Mouse (Mus musculus) kidney, postnatal 0 days (tissue): ENCODE data around the gene Matn1. TPM values are rescaled to one million over a fixed set of nuclear protein-coding genes. Genes with fewer than 3 reads are reported as not detected.

Experiments used
- ATAC-seq: fragments of 200-750 bp; cut with Nextera tagmentation; replicated peaks from 2 replicates; pipeline ENCODE4 v1.8.0; 2017; ENCODE audit warnings: low read depth, moderate number of reproducible peaks, moderate TSS enrichment, moderate library complexity; ENCODE audit not compliant: low FRiP score
- DNase-seq: peaks from one replicate; pipeline ENCODE4 v3.0.0-alpha.2; 2016; ENCODE audit warnings: low spot score
- H3K27ac ChIP-seq: fragments of 300-500 bp; sonication (generic); 2 replicates; pipeline ENCODE4 v1.5.1; 2014; ENCODE audit warnings: mild to moderate bottlenecking
- H3K27me3 ChIP-seq: fragments of 300-500 bp; sonication (generic); 2 replicates; pipeline ENCODE4 v1.6.1; 2014; ENCODE audit warnings: low read length, mixed read lengths; ENCODE audit not compliant: insufficient read depth
- H3K36me3 ChIP-seq: fragments of 300-500 bp; sonication (generic); 2 replicates; pipeline ENCODE4 v1.6.1; 2014; ENCODE audit warnings: low read length, mixed read lengths; ENCODE audit not compliant: insufficient read depth
- H3K4me1 ChIP-seq: fragments of 300-500 bp; sonication (generic); replicated peaks from 2 replicates; pipeline ENCODE4 v1.6.1; 2014; ENCODE audit warnings: antibody characterized with exemption, low read length, mixed read lengths; ENCODE audit not compliant: insufficient read depth
- H3K4me2 ChIP-seq: fragments of 300-500 bp; sonication (generic); 2 replicates; pipeline ENCODE4 v1.6.1; 2014; ENCODE audit warnings: mild to moderate bottlenecking, low read length, moderate library complexity, mixed read lengths
- H3K4me3 ChIP-seq: fragments of 300-500 bp; sonication (generic); replicated peaks from 2 replicates; pipeline ENCODE4 v1.5.1; 2014; ENCODE audit warnings: low read depth, low read length
- H3K9ac ChIP-seq: fragments of 300-500 bp; sonication (generic); 2 replicates; pipeline ENCODE4 v1.6.1; 2014; ENCODE audit warnings: low read depth, low read length
- H3K9me3 ChIP-seq: fragments of 300-500 bp; sonication (generic); replicated peaks from 2 replicates; pipeline ENCODE4 v1.6.1; 2016; ENCODE audit warnings: low read length, inconsistent platforms, mixed read lengths
- CTCF ChIP-seq: IDR thresholded peaks from 2 replicates; pipeline ENCODE4 v1.5.1; 2016; ENCODE audit warnings: antibody characterized with exemption, low read depth, mild to moderate bottlenecking, moderate library complexity
- whole genome bisulfite sequencing: fragments of 180-500 bp; shearing (Covaris S2); extraction: QIAGEN DNeasy Blood & Tissue Kit; methylation state at CpG from one replicate; pipeline ENCODE4 v1.1.7; 2014; 5-methylcytosine and 5-hydroxymethylcytosine counted together
- polyA plus RNA-seq: library from polyadenylated mRNA; unstranded; fragments of >200 nt; fragmentation: Nextera tagmentation; extraction: Ambion mirVana; gene quantifications from 2 replicates; pipeline ENCODE4 v1.2.1, GENCODE M21; 2015

Matn1 gene
- 0.24 and 0.29 TPM in 2 replicates for polyA plus RNA-seq

- no peak for TF ChIP-seq CTCF
- 35% methylated on average over 6 of the region's 6 CpGs for WGBS
- no peaks in the 10 kb centered on the region for H3K9me3 ChIP-seq
- H3K4me1 ChIP-seq: no peaks in the 10 kb centered on the region
- DNase-seq (no peak), ATAC-seq (no peak)
- H3K4me3 ChIP-seq: no peak within 1 kb of the TSS
- no peak within 1 kb of the TSS for H3K27ac ChIP-seq
- H3K36me3 ChIP-seq: no peaks in the 10 kb centered on the region
- no peak within 1 kb of the TSS for H3K9ac ChIP-seq
- H3K4me2 ChIP-seq: no peak within 1 kb of the TSS
- no peaks in the 10 kb centered on the region for H3K27me3 ChIP-seq
These were observed at the start of gene Matn1 for GRCm38 (mm10) chr4:130944112-130944511. Gene Matn1 (plus strand): TSS chr4:130944385.

GRCm38 (mm10) chr4:130895701-130896100 is 48.5 kb upstream of the Matn1 start:
- no peaks in the 10 kb centered on the region for H3K27me3 ChIP-seq
- TF ChIP-seq CTCF: no peak
- H3K9me3 ChIP-seq: no peaks in the 10 kb centered on the region
- no peaks in the 10 kb centered on the region for H3K4me1 ChIP-seq
- no peaks in the 10 kb centered on the region for H3K36me3 ChIP-seq
- WGBS: 68% methylated on average over 6 of the region's 6 CpGs
- ATAC-seq (no peak), DNase-seq (no peak)
- H3K4me2 ChIP-seq: no peak overlapping the region
- no peak overlapping the region for H3K4me3 ChIP-seq
- H3K27ac ChIP-seq: no peak overlapping the region
- H3K9ac ChIP-seq: no peak overlapping the region

DNA sequence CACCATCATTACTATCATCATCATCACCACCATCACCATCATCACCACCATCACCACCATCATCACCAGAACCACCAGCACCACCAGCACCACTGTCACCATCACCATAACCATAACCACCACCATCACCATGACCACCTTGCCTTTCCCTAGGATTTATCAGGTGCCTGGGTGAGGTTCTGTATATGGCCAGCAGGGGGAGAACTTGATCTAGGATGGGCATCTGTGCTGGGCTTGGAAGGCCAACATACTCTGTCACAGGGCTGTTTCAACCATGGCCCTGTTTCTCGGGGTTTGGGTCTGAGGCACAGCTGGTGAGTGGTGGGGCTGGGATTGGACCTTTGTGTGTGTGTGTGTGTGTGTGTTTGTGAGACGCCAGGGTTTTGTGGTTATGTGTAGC is 47.8 kb upstream of the Matn1 start:
- H3K4me3 ChIP-seq: no peak overlapping the region
- H3K9ac ChIP-seq: no peak overlapping the region
- 80% methylated on average over 2 of the region's 2 CpGs for WGBS
- DNase-seq (peak; percentile 69), ATAC-seq (no peak)
- H3K36me3 ChIP-seq: no peaks in the 10 kb centered on the region
- H3K27ac ChIP-seq: no peak overlapping the region
- peak; percentile 83 for TF ChIP-seq CTCF
- H3K27me3 ChIP-seq: no peaks in the 10 kb centered on the region
- H3K9me3 ChIP-seq: no peaks in the 10 kb centered on the region
- no peaks in the 10 kb centered on the region for H3K4me1 ChIP-seq
- H3K4me2 ChIP-seq: no peak overlapping the region

GRCm38 (mm10) chr4:130899383-130899781 is 44.8 kb upstream of the Matn1 start:
- no peak for TF ChIP-seq CTCF
- H3K27ac ChIP-seq: no peak overlapping the region
- H3K9ac ChIP-seq: no peak overlapping the region
- WGBS: 75% methylated on average over 2 of the region's 3 CpGs
- H3K9me3 ChIP-seq: no peaks in the 10 kb centered on the region
- DNase-seq (no peak), ATAC-seq (no peak)
- H3K4me2 ChIP-seq: no peak overlapping the region
- H3K36me3 ChIP-seq: no peaks in the 10 kb centered on the region
- H3K4me3 ChIP-seq: no peak overlapping the region
- H3K27me3 ChIP-seq: no peaks in the 10 kb centered on the region
- H3K4me1 ChIP-seq: no peaks in the 10 kb centered on the region; the same call in 1 of the 2 replicates

DNA sequence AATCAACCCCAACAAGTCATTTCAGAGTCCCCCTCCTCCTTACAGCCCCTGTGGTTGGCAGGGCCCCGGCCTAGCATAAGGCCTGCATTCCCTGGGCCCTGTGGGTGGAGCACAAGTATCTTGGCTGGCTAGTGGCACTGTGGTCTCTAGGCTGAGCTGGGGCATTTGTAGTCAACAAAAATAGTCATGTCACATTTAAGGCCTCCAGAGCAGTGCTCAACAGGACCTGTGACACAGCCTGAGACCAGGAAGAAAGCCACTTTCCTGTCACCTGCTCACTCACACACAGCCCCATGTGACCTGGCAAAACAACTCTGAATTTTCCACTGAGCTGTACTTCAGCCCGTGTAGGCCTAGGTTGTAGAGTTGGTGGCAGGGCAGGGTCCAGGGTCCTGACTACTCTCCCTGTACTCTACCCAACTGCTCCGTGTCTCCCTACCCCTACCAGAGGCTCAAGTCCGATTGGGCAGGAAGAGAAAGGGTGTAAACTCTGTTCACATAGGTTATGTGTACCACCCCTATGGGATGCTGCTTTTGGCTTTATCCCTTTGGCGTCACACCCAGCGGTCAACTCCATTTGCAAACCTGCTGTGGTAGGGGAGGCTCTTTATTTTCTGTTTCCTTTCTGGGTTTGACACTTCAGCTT is 44.3 kb upstream of the Matn1 start:
- 78% methylated on average over 6 of the region's 6 CpGs for WGBS
- no peaks in the 10 kb centered on the region for H3K36me3 ChIP-seq
- H3K9ac ChIP-seq: no peak overlapping the region
- H3K9me3 ChIP-seq: no peaks in the 10 kb centered on the region
- DNase-seq: no peak
- H3K27me3 ChIP-seq: no peaks in the 10 kb centered on the region
- no peak for ATAC-seq
- H3K27ac ChIP-seq: no peak overlapping the region
- no peaks in the 10 kb centered on the region; the same call in 1 of the 2 replicates for H3K4me1 ChIP-seq
- no peak overlapping the region for H3K4me2 ChIP-seq
- H3K4me3 ChIP-seq: no peak overlapping the region
- TF ChIP-seq CTCF: no peak

- H3K36me3 ChIP-seq: no peaks in the 10 kb centered on the region
- H3K9me3 ChIP-seq: no peaks in the 10 kb centered on the region
- H3K4me3 ChIP-seq: no peak overlapping the region
- no peaks in the 10 kb centered on the region for H3K27me3 ChIP-seq
- H3K27ac ChIP-seq: no peak overlapping the region
- no peak for TF ChIP-seq CTCF
- ATAC-seq: no peak
- DNase-seq: no peak
- 58% methylated on average over 7 of the region's 7 CpGs for whole genome bisulfite sequencing
- H3K4me2 ChIP-seq: no peak overlapping the region
- no peak overlapping the region for H3K9ac ChIP-seq
- no peaks in the 10 kb centered on the region; the same call in 1 of the 2 replicates for H3K4me1 ChIP-seq
These were observed 43.4 kb upstream of the Matn1 start for GRCm38 (mm10) chr4:130900746-130901145.
